Mouse (Mus musculus): ENCODE measurements around the gene C2cd4b.

- TF ChIP-seq CTCF (IDR thresholded peaks at IDR 0.05; ENCODE audit: control insufficient read depth, insufficient read depth, low read length) = no peak
- no peak for TF ChIP-seq POLR2A (IDR thresholded peaks at IDR 0.05; ENCODE audit: borderline replicate concordance, control insufficient read depth, low read depth, low read length)
These were observed 33.2 kb downstream of the C2cd4b start for GRCm38 (mm10) chr9:67792405-67792804.

Data from bone marrow, adult 2 months (tissue).